Mouse (Mus musculus) spleen, postnatal 36 days (tissue): Measurements from ENCODE around the gene Fbxw5.
A peak's percentile ranks its signal among the peaks of the same experiment; 100 is the strongest.

Source experiments
- DNase-seq, 2 experiments: peaks; one replicate each; pipeline ENCODE4 v3.0.0; 2022; ENCODE audit warnings: low spot score in 2 of 2, mixed read lengths in 1 of 2

Fbxw5 gene

DNA sequence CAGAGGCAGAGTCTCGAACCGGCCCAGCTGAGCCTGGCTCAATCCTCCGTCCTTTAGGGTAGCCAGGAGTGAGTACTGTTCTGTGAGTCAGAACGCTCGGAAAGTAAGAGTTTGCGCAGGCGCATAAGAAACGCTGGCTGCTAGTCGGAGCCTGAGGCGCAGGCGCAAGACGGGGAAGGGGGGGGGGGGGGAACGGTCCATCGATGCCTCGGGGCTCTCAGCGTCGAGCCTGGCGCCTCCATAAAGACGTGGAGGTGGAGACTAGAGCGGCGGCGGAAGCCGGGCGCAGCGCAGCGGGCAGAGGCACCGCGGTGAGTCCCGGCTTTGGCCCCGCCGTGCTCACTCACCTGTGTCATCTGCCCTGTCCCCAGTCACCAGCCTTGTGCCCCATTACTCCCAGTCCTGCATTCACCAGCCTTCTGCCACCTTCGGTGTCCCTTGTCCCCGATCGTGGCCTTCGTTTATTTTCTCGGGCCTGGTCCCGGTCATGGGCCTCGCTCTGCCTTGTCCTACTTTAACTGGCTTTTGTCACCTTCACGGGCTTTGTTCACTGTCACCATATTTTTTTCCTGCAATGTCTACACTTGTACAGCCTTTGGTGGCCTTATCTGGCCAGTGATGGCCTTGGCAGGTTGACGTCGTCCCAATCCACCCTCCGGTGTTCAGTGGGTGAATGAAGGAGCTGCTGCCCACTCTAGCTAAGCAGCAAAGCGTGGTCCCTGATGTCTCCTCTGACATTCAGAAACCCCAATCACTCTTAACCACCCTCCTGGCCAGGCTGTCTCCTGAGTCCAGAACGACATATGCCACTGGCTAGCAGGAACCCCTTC lies at the start of gene Fbxw5:
Gene Fbxw5 (plus strand): TSS at position 175 of the 830 bp plus-strand sequence.
- peak; percentile 82 to 87 for DNase-seq

DNA sequence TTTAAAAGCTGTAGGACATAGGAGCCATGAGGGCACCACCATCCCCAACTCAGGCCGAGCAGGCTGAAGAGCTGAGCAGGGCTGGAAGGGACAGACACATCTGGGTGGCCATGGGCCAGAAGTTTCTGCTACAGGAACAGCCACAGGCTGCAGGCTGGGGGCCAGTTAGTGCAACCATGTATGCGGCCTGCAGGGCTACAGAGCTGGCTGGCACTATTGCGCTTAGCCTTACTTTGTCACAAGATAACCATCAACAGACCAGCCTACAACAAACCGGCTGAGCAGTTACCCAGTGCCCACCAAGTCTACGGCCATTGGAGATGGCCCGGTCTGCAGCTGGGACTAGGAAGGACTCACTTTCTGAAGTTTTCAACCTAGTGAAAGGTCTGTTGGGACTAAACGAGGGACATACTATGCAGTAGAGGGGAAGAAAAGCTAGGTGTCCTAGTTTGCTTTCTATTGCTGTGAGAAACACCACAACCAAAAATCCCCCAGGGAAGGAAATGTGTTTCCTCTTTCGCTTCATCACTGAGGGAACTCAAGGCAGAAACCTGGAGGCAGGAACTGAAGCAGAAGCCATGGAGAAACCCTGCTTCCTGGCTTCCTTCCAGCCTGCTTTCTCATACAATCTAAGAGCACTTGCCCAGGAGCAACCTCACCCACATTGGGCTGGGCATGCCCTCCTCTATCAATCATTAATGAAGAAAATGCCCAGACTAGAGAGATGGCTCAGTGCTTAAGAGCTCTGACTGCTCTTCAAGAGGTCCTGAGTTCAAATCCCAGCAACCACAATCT lies 49.5 kb upstream of the Fbxw5 start:
- DNase-seq, result no peak

DNA sequence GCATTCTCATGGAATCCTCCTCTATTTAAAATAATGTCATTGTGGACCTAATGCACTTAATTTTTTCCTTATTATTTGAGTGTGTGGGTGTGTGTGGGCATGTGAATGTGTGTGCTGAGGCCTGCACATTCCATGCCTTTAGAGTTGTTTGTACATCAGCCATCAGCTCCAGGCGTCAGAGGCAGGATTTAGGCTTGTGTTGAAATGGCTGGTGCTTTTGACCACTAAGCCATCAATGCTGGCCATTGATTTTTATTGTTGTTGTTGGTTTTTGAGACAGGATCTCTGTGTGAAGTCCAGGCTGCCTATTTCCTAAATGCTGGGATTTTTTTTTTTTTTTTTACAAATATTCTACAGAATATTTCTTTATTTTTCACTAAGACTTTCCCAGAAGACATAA lies 47.6 kb upstream of the Fbxw5 start:
- no peak for DNase-seq

- no peak for DNase-seq
Observed at GRCm38 (mm10) chr2:25456205-25456953, 44.2 kb upstream of the Fbxw5 start, which contains the start of gene Clic3. TSS of gene Clic3 (plus strand) at chr2:25456838.

DNA sequence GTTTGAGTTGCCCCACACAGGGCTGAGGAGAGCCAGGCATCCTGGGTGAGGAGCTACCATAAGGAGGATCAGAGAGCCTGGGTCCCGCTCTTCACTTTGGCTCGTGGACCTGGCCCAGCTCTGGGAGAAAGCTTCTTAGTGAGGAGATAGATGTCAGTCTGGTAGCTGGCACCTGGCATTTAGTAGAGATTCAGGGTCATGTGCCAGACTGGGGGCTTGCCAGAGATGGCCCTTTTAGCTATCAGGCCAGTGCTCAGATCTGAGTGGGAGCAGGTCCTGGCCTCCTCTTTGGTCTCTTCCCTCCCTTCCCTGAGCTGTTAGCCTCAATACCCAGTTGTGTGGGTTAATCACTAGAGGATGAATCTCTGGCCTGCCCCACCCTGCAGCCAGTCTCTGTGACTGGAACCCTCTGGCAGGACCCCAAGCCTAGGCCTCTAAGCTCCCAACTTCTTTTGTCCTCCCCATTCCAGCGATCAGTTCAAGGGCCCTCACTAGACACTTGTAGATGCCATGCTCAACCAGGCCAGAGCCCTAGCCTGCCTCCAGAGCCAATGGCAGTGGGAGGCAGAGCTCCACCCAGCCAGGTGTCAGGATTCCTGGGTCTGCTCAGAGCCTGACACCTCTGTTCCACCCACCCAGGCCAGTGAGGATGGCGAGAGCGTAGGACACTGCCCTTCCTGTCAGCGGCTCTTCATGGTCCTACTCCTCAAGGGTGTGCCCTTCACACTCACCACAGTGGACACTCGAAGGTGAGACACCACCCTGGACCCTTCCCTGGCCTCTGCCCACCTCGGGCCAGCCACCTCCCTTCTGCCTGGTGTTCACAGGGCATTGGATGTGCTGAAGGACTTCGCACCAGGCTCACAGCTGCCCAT lies 43.3 kb upstream of the Fbxw5 start:
- no peak for DNase-seq

- DNase-seq, result no peak
Observed at GRCm38 (mm10) chr2:25458911-25459310, 41.6 kb upstream of the Fbxw5 start.

GRCm38 (mm10) chr2:25460135-25460534 lies 40.4 kb upstream of the Fbxw5 start:
- no peak for DNase-seq

DNA sequence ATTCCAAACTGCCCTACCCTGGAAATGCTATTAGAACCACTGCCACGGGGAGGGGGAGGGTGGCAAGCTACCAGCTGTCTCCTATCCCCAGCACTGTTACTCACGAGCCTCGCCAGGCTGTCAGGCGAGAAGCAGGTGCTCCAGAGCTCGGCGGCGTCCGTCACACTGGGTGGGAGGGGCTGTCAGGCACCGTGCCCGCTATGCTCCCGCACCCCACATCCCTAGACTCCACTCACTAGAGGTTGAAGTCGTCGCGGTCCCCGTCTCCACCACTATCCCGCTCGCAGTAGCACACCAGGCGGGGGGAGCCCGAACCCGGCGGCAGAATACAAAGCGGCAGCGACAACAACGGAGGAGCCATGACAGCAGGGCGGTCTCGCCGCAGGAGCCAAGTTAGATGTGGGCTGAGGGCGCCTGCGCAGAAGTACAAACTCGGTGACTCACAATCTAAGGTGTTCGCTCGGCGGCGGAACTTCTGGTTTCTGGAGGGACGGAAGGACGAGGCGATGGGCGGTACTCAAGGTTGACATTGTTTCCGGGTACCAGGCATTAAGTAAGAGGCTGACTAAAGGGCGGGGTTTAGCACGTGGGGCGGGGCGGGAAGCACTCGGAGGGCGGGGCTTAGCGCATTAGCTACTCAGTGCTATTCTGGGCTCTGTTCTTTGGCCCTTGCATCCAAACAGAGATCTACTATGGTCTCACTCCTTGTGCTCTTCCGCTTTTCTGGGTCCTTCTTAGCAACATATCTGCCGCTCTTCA lies 39.8 kb upstream of the Fbxw5 start, which contains the start of gene Paxx:
Gene Paxx (minus strand): TSS at position 544 of the 759 bp plus-strand sequence.
- peak; percentile 96 to 97 for DNase-seq

GRCm38 (mm10) chr2:25461407-25461806 lies 39.1 kb upstream of the Fbxw5 start:
- DNase-seq, result no peak

DNA sequence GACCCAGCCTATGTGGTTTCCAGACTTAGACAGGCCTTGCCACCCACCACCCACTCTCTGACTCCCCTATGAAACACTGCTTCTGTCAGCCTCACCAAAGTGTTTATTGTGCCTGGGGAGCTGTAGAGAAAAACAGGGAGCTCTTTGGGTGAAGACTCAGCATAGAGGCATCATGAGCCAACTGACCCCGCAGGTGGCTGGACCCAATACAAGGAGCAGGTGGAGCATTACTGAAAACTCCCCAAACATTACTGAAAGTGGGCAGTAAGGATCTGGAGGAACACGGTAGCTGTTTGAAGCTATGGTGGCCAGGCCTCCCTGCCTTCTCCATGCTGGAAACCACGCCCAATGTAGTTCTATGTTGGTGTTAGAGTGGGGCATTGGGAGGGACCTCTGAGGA lies 36.9 kb upstream of the Fbxw5 start:
- no peak for DNase-seq

DNA sequence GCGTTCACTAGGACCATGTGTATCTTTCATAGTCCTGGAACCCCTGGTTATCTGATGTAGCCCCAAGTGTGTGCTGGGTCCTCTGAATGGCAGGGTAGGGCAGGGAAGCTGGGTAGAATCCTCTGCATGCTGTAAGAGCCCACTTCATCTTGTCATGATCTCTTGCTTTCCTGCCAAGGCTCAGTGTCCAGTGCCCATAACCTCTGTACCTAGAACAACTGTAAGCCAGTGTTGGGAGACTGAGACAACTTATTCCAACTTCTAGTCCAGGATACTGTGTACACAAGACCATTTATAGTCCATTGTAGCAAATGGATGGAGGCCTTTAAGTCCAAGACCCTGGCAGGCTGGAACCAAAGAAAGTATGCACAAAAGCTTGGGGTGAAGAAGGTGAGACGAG lies 35.3 kb upstream of the Fbxw5 start:
- no peak for DNase-seq

DNA sequence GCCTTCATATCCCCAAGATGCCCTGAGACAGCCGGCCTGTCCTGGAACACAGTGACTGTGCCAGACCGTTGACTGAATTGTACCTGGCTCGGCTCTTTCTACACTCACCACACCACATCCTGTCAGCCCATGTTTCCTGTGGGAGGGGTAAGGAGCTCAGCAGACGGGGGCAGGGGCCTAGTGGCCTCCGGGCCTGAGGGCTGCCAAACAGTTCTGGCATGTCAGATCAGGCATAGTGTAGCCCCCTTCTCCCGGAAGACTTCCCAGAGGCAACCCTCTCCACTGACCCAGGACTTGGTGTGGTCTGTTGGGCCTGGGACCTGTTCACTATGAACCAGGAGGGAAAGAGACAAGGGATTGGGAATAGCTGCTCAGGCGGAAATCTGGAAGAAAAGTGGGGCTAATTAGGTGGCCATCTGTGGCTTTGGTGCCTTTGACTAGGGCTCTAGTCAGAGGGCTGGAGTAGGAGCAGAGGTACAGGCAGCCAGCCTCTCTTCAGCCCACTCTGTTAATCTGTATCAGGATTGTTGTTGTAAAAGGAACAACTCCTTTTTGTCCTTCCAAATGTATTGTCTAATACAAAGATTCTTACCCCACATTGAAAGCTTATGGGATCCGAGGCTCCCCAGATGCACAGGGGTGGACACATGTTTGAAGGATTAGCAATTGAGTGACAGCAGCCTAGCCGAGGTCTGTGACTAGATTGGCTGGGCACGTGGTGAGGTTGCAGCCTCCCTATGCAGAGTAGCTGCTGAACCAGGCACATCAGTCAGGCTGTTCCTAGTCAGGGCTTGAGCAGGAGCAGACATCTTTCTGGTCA lies 34.5 kb upstream of the Fbxw5 start:
- DNase-seq, result peak; percentile 86 to 88

DNA sequence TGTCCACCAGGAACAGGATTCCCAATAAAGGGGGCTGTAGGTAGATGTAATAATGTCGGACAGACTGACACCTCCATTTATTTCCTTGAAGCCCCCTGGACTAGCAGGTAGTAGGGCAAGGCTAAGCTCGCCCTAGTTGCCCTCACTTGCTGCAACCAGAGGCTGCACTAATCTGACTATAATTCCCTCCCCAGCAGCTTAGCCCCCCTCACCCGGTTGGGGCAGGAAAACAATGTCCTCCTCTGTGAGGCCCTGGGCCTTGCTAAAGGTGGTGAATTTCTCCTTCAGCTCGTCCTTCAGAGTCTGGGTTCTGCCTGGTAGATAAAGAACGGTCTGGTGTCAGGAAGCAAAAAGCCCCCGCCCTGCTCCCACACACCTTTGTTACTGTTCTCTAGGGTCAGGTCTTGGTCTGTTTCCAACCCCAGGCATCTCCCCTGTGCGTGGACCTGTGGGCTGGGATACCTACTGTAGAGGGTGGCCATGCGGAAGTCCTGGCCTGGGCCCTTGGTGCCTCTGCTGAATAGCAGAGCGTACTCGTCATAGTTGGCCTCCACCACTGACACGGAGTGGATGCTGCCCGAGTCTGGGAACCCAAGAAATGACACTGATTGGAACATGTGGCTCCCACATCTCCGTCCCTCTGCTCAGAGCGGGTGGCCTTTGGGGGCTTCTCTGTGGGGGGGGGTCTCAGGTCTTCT lies 32.8 kb upstream of the Fbxw5 start:
- DNase-seq, result no peak

DNA sequence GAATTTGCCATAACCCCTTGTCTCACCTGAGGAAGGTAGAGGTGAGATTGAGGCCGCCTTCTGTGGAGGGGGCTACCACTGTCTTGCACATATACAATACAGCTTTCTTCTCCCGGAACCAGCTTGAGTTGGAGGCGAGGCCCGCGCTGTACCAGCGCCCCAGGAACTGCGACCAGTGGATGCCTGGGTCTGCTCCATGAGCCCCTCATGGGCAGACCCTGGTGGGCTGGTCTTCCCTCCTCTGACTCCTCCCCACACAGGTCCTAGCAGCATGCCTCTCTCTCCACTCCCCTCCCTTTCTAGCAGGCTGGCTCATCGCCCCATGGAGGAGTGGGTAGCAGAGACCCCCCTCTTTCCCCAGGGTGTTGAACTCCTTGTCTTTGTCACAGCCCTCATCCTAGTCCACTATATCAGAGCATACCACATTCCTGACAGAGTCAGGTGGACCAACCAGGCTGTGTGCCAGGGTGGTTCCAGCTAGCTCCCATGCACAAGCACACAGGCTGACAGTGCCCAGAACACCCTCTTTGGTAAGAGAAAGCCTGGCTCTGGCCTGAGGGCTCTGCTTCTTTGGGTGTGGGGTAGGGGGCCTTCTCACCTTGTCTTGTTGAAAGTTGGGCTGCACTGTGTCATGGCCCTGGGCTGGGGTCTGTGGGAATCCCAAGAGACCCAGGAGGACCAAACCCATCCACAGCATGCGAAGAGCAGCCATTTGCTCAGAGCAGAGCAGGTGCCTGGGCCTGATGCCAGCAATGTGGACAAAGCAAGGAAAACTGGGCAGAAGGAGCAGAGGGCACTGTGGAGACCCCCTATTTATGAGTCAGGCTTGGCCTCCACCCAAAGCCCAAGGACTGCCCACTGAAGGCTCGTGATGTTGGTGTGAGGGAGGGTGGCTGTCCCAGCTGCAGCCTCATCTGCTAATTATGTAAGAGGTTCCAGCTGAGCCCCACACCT lies 31.3 kb upstream of the Fbxw5 start:
- no peak for DNase-seq

DNA sequence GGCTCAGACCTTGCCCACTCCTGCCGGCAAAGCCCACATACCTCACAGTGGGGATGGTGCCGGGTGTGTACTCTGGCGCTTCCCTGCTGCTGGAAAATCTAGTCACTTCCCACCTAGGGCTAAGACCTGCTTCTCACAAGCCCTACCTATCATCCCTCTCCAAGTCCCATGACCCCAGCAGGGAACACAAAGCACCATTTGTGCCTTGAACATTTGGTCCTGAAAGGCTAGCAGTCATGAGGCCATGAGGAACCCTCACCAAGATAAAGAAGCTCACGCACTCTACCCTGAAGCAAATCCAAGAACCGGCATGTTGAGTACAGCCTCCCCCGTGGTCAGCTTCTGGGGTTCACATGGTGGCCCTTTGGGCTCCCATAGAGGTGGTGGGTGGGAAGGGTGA lies 30.6 kb upstream of the Fbxw5 start, which contains the start of gene Ptgds:
Gene Ptgds (minus strand): TSS at position 78 of the 400 bp plus-strand sequence.
- no peak for DNase-seq

DNA sequence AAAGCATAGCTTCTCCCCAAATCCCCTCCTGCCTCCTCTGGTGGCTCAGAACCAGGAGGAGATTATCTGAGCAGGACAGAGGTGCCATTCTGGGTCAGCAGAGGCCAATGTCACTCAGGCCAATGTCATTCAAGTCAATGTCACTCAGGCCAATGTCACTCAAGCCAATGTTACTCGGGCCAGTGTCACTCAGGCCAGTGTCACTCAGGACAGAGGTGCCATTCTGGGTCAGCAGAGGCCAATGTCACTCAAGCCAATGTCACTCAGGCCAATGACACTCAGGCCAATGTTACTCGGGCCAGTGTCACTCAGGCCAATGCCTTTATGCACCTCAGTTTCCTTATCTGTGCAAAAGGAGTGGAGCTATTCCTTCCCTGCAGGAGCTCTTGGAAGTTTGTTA lies 28.0 kb upstream of the Fbxw5 start:
- no peak for DNase-seq

DNA sequence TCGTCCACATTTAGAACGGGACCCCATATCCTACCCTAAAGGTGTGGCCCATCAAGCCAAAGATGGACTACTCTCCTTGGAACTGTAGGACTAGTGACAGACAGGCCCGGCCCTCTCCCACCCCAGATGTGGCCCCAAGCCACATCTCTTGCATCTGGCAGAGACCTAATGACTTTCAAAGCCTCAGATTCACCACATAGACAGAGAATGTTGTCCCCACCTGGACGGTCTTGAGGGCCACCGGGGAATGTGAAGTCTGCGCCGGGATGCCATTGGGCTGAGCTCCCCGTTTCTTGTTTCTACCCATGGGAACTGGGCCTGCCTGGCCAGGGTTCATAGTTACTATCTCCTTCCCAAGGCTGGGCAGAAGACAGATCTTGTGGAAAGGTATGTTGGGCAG lies 23.0 kb upstream of the Fbxw5 start:
- DNase-seq, result no peak
